Mouse (Mus musculus): ENCODE data around the gene Card10. TPM values are rescaled to one million over a fixed set of nuclear protein-coding genes. Genes with fewer than 3 reads are reported as not detected.
A peak's percentile ranks its signal among the peaks of the same experiment; 100 is the strongest.

The Card10 gene
- total and polyA plus RNA-seq, 2 experiments from 2014 or later, result 0.94 to 2.6 TPM

DNA sequence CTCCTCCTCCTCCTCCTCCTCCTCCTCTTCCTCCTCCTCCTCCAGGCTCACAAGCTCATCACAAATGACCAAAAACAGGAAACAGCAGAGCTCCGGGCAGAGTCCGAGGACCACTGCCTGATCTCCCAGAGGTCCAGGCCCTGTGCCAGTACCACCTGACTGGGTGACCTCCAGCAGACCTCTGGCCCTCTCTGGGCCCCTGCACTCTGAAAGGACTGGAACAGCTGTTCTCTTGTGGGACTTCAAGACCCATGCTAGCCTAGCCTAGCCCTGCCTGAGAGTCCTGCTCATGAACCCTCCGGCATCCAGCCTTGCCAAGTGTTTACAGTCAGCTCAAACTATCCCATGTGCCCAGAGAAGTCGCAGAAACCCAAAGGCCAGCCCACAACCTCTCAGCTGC, 12.4 kb downstream of the Card10 start:
- Histone ChIP-seq H3K9ac (replicated peaks; ENCODE audit: low read length) (no peak overlapping the region), H3K4me3 (ENCODE audit: low read length) (no peak overlapping the region), H3K4me1 (ENCODE audit: insufficient read depth, low read length) (no peaks in the 10 kb centered on the region), H3K27me3 (ENCODE audit: insufficient read depth, low read length) (no peaks in the 10 kb centered on the region), H3K27ac (no peak overlapping the region), H3K9me3 (ENCODE audit: low read length) (no peaks in the 10 kb centered on the region), H3K4me2 (ENCODE audit: low read depth, low read length) (no peak overlapping the region), H3K36me3 (ENCODE audit: insufficient read depth, low read length) (no peaks in the 10 kb centered on the region)
- no peak for ATAC-seq
- DNase-seq (ENCODE audit: low spot score), result no peak
- 58% methylated on average over 4 of the region's 4 CpGs for WGBS
- no peak for TF ChIP-seq CTCF (IDR thresholded peaks at IDR 0.05; ENCODE audit: low read depth)

DNA sequence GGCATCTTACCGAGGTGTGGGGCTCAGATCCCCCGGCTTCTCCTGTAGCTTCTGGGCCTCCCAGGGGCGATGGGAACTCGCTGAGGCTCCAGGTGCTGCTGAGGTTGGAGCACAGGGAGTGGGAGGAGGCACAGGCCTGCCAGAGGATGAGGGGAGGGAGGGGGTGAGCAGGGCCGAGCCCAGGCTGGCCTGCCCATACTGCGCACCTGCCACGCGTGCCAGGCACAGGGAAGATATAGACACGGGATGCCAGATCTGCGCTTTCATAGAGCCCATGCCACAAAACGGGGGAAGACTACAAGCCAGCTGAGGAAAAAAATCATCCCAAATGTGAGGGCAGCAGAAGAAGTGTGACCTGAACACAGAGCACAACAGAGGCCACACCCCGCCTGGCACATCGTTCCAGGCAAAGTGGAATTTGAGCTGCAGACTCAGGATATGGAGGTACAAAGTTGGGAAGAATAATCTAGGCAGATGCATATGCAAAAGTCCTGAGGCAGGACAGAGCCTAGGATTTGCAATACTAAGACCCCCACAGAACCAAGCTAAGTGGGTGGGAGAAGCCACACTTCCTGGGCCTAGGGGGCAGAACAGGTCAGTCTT, 13.0 kb downstream of the Card10 start:
- DNase-seq (ENCODE audit: low spot score) (no peak), ATAC-seq (no peak)
- Histone ChIP-seq H3K27ac (no peak overlapping the region), H3K4me2 (ENCODE audit: low read depth, low read length) (no peak overlapping the region), H3K9me3 (ENCODE audit: low read length) (no peaks in the 10 kb centered on the region), H3K27me3 (ENCODE audit: insufficient read depth, low read length) (no peaks in the 10 kb centered on the region), H3K36me3 (ENCODE audit: insufficient read depth, low read length) (no peaks in the 10 kb centered on the region), H3K4me3 (ENCODE audit: low read length) (no peak overlapping the region), H3K4me1 (ENCODE audit: insufficient read depth, low read length) (no peaks in the 10 kb centered on the region), H3K9ac (replicated peaks; ENCODE audit: low read length) (no peak overlapping the region)
- 88% methylated on average over 13 of the region's 13 CpGs for WGBS
- no peak for TF ChIP-seq CTCF (IDR thresholded peaks at IDR 0.05; ENCODE audit: low read depth)

DNA sequence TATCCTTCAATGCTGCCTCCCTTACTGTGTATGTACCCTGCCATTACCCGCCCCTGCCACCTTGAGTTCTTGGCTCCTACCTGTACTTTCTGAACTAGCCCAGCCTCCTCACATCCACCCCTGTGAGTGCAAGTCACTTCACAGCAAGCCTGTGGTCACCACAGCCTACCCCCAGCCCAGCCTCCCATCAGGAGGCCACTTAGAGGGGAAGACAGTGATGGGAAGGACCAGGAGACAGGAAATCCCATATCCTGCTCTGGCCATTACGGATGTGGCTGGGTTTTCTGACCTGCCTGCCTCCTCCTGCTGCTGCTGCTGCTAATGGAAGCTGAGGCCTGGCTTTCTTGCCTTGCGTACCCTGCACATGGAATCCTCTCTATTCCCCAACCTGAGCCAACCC, 14.8 kb downstream of the Card10 start:
- Histone ChIP-seq H3K9me3 (ENCODE audit: low read length) (no peaks in the 10 kb centered on the region), H3K9ac (replicated peaks; ENCODE audit: low read length) (no peak overlapping the region), H3K4me1 (ENCODE audit: insufficient read depth, low read length) (no peaks in the 10 kb centered on the region), H3K27me3 (ENCODE audit: insufficient read depth, low read length) (no peaks in the 10 kb centered on the region), H3K36me3 (ENCODE audit: insufficient read depth, low read length) (no peaks in the 10 kb centered on the region), H3K4me2 (ENCODE audit: low read depth, low read length) (no peak overlapping the region), H3K27ac (0 out of 2 replicates have a peak overlapping the region, but pooled peaks have one; percentile 22), H3K4me3 (ENCODE audit: low read length) (no peak overlapping the region)
- TF ChIP-seq CTCF (IDR thresholded peaks at IDR 0.05; ENCODE audit: low read depth), result no peak
- ATAC-seq (no peak), DNase-seq (ENCODE audit: low spot score) (no peak)
- 81% methylated on average over 3 of the region's 3 CpGs for WGBS

DNA sequence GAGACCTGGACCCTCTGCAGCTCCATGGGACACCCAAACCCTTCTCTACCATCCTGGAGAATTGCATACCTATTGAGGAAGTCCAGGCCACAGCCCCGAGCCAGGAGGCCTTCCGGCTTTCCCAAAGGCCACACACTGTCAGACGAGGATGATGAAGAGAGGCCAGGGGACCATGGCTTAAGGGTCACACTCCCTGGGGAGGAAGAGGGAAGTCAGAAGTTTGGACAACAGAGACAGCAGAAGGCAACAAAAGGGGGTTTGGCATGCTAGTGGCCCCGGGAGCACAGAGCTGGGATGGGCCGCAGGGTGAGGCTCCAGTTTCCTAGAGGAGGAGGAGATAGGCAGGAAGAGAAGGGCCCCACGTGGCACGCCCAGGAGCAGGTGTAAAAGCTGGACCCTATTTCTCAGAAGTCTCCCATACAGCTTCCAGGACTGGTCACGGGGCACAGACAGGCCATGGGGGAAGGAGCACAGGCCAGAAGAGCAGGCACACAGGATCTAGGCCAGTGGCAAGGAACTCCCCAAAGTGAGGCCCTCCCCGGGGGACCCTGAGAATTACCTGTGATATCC, 15.5 kb downstream of the Card10 start:
- ATAC-seq, result no peak
- 69% methylated on average over 9 of the region's 9 CpGs for WGBS
- H3K4me3 ChIP-seq (ENCODE audit: low read length), result no peak overlapping the region

DNA sequence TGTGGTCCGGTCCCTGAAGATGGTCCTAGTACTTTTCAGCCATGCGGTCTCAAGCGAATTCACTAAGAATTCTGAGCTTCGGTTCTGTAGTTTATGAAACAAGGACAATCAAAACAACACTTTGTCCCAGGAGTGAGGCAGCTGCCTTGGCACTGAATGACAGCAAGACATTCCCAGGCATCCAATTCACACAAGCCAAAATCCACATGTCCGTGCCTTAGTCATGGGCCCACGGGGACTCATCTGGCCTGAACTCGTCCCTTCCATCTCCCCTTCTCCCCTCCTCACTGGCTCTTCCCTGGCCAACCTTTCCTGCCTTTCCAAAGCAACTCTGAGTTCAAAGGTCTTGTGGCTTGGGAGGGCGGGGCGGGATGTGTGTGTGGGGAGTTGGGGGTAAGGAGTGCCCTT, 16.4 kb downstream of the Card10 start:
- DNase-seq (ENCODE audit: low spot score) (no peak), ATAC-seq (no peak)
- H3K9me3 ChIP-seq (ENCODE audit: low read length), result no peaks in the 10 kb centered on the region
- TF ChIP-seq CTCF (IDR thresholded peaks at IDR 0.05; ENCODE audit: low read depth), result no peak
- no peak overlapping the region for H3K4me3 ChIP-seq (ENCODE audit: low read length)
- no peaks in the 10 kb centered on the region for H3K36me3 ChIP-seq (ENCODE audit: insufficient read depth, low read length)
- no peaks in the 10 kb centered on the region for H3K27me3 ChIP-seq (ENCODE audit: insufficient read depth, low read length)
- H3K9ac ChIP-seq (replicated peaks; ENCODE audit: low read length), result no peak overlapping the region
- no peak overlapping the region for H3K4me2 ChIP-seq (ENCODE audit: low read depth, low read length)
- H3K4me1 ChIP-seq (ENCODE audit: insufficient read depth, low read length), result no peaks in the 10 kb centered on the region
- WGBS, result 60% methylated on average over 9 of the region's 9 CpGs
- H3K27ac ChIP-seq, result peak overlapping the region; percentile 32; the same call in 1 of the 2 replicates

More for the DNA sequence above, 15.5 kb downstream of the Card10 start:
- H3K9ac ChIP-seq (replicated peaks; ENCODE audit: low read length), result no peak overlapping the region
- H3K4me1 ChIP-seq (ENCODE audit: insufficient read depth, low read length), result no peaks in the 10 kb centered on the region
- TF ChIP-seq CTCF (IDR thresholded peaks at IDR 0.05; ENCODE audit: low read depth), result no peak
- no peaks in the 10 kb centered on the region for H3K9me3 ChIP-seq (ENCODE audit: low read length)
- H3K4me2 ChIP-seq (ENCODE audit: low read depth, low read length), result no peak overlapping the region
- 0 out of 2 replicates have a peak overlapping the region, but pooled peaks have one; percentile 22 for H3K27ac ChIP-seq
- no peaks in the 10 kb centered on the region for H3K27me3 ChIP-seq (ENCODE audit: insufficient read depth, low read length)
- DNase-seq (ENCODE audit: low spot score), result no peak
- H3K36me3 ChIP-seq (ENCODE audit: insufficient read depth, low read length), result no peaks in the 10 kb centered on the region

DNA sequence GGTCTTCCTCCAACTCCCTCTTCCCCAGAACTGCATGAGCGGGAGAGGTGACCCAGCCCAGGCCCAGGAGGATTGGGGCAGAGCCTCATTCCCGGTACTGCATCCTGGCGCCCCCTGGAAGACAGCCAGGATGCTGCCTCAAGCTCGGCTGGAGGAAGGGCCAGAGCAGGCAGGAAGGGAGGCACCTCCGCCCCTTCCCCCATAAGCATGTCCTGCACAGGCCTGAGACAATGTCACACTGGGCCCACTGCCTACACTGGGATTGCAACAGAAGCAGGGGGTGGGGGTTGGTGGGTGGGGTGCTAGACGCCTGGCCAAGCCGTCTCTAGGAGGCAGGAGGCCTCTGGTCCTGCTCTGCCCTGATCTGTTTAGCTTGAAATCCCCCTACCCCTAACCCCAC, 16.9 kb downstream of the Card10 start:
- Histone ChIP-seq H3K36me3 (ENCODE audit: insufficient read depth, low read length) (no peaks in the 10 kb centered on the region), H3K27me3 (ENCODE audit: insufficient read depth, low read length) (no peaks in the 10 kb centered on the region), H3K4me3 (ENCODE audit: low read length) (no peak overlapping the region), H3K9ac (replicated peaks; ENCODE audit: low read length) (no peak overlapping the region), H3K4me1 (ENCODE audit: insufficient read depth, low read length) (no peaks in the 10 kb centered on the region), H3K27ac (0 out of 2 replicates have a peak overlapping the region, but pooled peaks have one; percentile 32), H3K9me3 (ENCODE audit: low read length) (no peaks in the 10 kb centered on the region), H3K4me2 (ENCODE audit: low read depth, low read length) (no peak overlapping the region)
- TF ChIP-seq CTCF (IDR thresholded peaks at IDR 0.05; ENCODE audit: low read depth), result no peak
- ATAC-seq, result 0 out of 2 replicates have a peak, but pooled peaks have one; percentile 55
- 8% methylated on average over 6 of the region's 7 CpGs for WGBS
- peak; percentile 31 for DNase-seq (ENCODE audit: low spot score)

DNA sequence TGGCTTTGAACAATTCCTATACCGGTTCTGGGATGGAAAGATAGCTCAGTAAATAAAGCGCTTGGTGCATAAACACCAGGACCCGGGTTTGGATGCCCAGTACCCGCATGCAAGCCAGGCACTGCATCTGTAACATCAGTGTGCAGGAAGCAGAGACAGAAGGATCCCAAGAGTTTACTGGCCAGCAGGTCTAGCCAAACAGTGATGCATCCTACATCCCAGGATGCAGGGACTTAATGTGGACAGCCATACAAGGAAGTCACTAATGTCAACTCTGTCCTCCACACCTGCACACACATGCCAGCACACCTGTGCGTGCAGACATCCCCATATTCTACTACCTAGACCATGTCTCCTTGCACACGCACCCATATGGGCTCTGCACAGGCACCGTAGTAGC, 17.6 kb downstream of the Card10 start:
- H3K27me3 ChIP-seq (ENCODE audit: insufficient read depth, low read length), result no peaks in the 10 kb centered on the region
- ATAC-seq, result no peak

More for the DNA sequence above, 17.6 kb downstream of the Card10 start:
- DNase-seq (ENCODE audit: low spot score), result no peak
- H3K9me3 ChIP-seq (ENCODE audit: low read length), result no peaks in the 10 kb centered on the region
- TF ChIP-seq CTCF (IDR thresholded peaks at IDR 0.05; ENCODE audit: low read depth), result no peak
- no peak overlapping the region for H3K9ac ChIP-seq (replicated peaks; ENCODE audit: low read length)
- no peaks in the 10 kb centered on the region for H3K4me1 ChIP-seq (ENCODE audit: insufficient read depth, low read length)
- no peak overlapping the region for H3K4me3 ChIP-seq (ENCODE audit: low read length)
- 95% methylated on average over 7 of the region's 7 CpGs for WGBS
- H3K27ac ChIP-seq, result no peak overlapping the region
- H3K36me3 ChIP-seq (ENCODE audit: insufficient read depth, low read length), result no peaks in the 10 kb centered on the region
- H3K4me2 ChIP-seq (ENCODE audit: low read depth, low read length), result no peak overlapping the region
